Mouse (Mus musculus) yolk sac, embryonic 10.5 days (tissue): Measurements from ENCODE around the gene Gpr22.

Experiments used
- DNase-seq: peaks from one replicate; pipeline ENCODE4 v3.0.0-alpha.2; 2017; ENCODE audit warnings: low spot score

Gpr22 gene

GRCm38 (mm10) chr12:31667187-31667586, 46.6 kb downstream of the Gpr22 start:
- DNase-seq: no peak

DNA sequence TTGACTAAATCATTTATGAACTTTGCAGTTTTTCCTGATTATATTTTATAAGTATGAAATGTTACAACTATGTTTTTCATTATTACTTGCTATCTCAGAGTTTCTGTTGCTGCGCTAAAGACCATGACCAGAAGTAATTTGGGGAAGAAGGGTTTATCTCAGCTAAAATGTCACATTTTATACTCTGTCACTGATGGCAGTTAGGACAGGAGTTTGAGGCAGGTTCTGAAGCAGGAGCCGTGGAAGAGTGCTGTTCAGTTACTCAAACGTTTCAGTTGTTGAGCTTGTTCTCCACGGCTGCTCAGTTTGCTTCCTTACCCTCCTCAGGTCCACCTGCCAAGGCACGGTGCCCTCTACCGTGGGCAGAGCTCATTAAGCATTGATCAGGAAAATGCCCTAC, 47.7 kb downstream of the Gpr22 start:
- no peak for DNase-seq
